Mouse (Mus musculus): ENCODE data around the gene Tnfrsf11a.

GRCm38 (mm10) chr1:105805565-105805964 is 25.0 kb downstream of the Tnfrsf11a start:
- TF ChIP-seq CTCF (IDR thresholded peaks at IDR 0.05; ENCODE audit: extremely low read depth, insufficient read depth, insufficient read length, insufficient replicate concordance) (no peak), POLR2A (IDR thresholded peaks at IDR 0.05; ENCODE audit: low read depth, low read length) (no peak)
